Mouse (Mus musculus): ENCODE results near the gene Ankrd1. TPM values are rescaled to one million over a fixed set of nuclear protein-coding genes. Genes with fewer than 3 reads are reported as not detected.

The Ankrd1 gene
- polyA plus RNA-seq, 1 experiment from 2014 or later = not detected

- ATAC-seq (replicated peaks) = no peak
- Histone ChIP-seq H3K36me3 (peaks cover 84% of the 10 kb centered on the region), H3K27ac (replicated peaks) (no peak overlapping the region), H3K27me3 (no peaks in the 10 kb centered on the region), H3K4me2 (replicated peaks) (no peak overlapping the region), H3K9me3 (no peaks in the 10 kb centered on the region), H3K4me1 (no peaks in the 10 kb centered on the region), H3K9ac (replicated peaks) (no peak overlapping the region), H3K4me3 (no peak overlapping the region)
- 86% methylated on average over 7 of the region's 7 CpGs for WGBS
These were observed 21.0 kb downstream of the Ankrd1 start for GRCm38 (mm10) chr19:36098916-36099315.

- H3K27ac ChIP-seq (replicated peaks) = no peak overlapping the region
- no peak overlapping the region for H3K9ac ChIP-seq (replicated peaks)
- H3K9me3 ChIP-seq = no peaks in the 10 kb centered on the region
- H3K27me3 ChIP-seq = no peaks in the 10 kb centered on the region
- H3K4me3 ChIP-seq = no peak overlapping the region
- no peaks in the 10 kb centered on the region for H3K4me1 ChIP-seq
- 78% methylated on average over 1 of the region's 1 CpGs for WGBS
- no peak overlapping the region for H3K4me2 ChIP-seq (replicated peaks)
- ATAC-seq (replicated peaks) = peak; percentile 67
- H3K36me3 ChIP-seq = peaks cover 86% of the 10 kb centered on the region
These were observed 21.6 kb downstream of the Ankrd1 start for GRCm38 (mm10) chr19:36098265-36098664.

DNA sequence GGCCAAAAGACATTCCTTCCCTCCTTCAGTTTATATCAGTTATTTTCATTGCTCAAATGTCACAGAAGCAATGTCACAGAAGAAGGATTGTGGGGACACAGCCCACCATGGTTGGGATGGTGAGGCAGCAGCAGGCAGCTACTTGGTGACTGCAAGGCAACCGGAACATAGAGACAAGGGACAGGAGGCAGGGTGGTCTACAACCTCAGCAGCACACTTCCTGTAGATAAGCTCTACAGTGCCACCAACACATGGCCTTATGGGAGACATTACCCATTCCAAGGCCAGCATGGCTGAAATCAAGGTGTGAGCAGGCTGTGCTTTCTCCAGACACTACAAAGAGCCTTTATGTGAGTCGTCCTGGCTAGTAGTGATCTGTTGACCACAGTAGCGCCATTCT is 22.7 kb downstream of the Ankrd1 start:
- Histone ChIP-seq H3K27ac (replicated peaks) (no peak overlapping the region), H3K27me3 (no peaks in the 10 kb centered on the region), H3K9me3 (no peaks in the 10 kb centered on the region), H3K36me3 (peaks cover 85% of the 10 kb centered on the region), H3K4me2 (replicated peaks) (no peak overlapping the region), H3K4me3 (no peak overlapping the region), H3K9ac (replicated peaks) (no peak overlapping the region), H3K4me1 (no peaks in the 10 kb centered on the region)
- no peak for ATAC-seq (replicated peaks)
- 92% methylated on average over 3 of the region's 3 CpGs for WGBS

GRCm38 (mm10) chr19:36090781-36091180 is 29.1 kb downstream of the Ankrd1 start:
- H3K27me3 ChIP-seq = no peaks in the 10 kb centered on the region
- H3K36me3 ChIP-seq = peaks cover 71% of the 10 kb centered on the region
- 47% methylated on average over 5 of the region's 5 CpGs for WGBS
- no peak overlapping the region for H3K9ac ChIP-seq (replicated peaks)
- H3K4me3 ChIP-seq = no peak overlapping the region
- no peaks in the 10 kb centered on the region for H3K9me3 ChIP-seq
- H3K4me1 ChIP-seq = no peaks in the 10 kb centered on the region
- no peak overlapping the region for H3K27ac ChIP-seq (replicated peaks)
- H3K4me2 ChIP-seq (replicated peaks) = no peak overlapping the region
- no peak for ATAC-seq (replicated peaks)

DNA sequence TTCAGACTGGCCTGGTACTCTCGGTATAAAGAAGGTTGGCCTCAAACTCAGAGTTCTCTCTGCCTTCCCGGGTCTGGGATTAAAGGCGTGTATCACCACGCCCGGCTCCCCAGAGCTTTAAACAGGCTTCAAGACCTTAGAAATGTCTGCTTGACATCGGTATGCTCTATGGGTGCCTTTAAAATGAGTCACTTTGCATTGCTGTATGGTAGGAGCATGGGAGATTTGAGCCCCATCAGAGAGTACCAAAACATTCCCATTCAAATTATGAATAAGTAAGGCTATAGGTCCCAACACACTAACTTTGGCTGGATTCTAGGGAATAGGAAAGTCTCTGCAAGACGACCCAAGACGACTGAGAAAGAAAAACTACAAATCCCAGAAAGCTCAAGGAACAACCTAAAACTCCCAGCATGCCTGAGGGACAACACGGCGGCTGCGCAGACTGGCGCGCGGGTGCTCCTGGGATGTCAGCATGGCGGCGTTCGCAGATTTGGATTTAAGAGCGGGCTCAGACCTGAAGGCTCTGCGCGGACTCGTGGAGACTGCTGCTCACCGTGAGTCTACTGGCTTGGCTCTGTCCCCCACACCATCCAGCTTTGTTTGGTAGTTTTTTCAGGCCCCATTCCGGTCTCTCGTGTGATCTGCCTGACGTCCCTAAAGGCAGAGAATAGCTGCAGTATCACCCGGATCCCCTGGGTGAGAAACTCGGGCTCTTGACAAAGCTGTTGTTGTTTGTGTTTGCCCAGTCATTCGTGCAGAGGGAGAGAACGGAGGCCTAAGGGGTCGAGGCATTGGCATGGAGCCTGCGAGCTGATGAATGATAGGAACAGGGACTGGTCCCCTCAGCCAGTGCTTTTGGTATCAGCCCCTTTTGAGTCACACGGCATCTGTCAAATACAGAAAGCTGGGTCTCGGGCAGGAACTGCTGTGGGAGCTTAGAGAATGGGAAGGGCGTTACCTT is 36.4 kb downstream of the Ankrd1 start, which contains the start of gene Rpp30:
TSS of gene Rpp30 (plus strand) at position 455 of the 964 bp plus-strand sequence.
- Histone ChIP-seq H3K4me1 (peaks cover 13% of the 10 kb centered on the region), H3K4me3 (peak within 1 kb of the TSS; percentile 73), H3K27me3 (no peaks in the 10 kb centered on the region), H3K9me3 (no peaks in the 10 kb centered on the region), H3K9ac (replicated peaks) (peak within 1 kb of the TSS; percentile 59), H3K36me3 (peaks cover 10% of the 10 kb centered on the region), H3K4me2 (replicated peaks) (peak within 1 kb of the TSS; percentile 86), H3K27ac (replicated peaks) (peak within 1 kb of the TSS; percentile 66)
- 1% methylated on average over 34 of the region's 34 CpGs for WGBS
- ATAC-seq (replicated peaks) = peak; percentile 97

DNA sequence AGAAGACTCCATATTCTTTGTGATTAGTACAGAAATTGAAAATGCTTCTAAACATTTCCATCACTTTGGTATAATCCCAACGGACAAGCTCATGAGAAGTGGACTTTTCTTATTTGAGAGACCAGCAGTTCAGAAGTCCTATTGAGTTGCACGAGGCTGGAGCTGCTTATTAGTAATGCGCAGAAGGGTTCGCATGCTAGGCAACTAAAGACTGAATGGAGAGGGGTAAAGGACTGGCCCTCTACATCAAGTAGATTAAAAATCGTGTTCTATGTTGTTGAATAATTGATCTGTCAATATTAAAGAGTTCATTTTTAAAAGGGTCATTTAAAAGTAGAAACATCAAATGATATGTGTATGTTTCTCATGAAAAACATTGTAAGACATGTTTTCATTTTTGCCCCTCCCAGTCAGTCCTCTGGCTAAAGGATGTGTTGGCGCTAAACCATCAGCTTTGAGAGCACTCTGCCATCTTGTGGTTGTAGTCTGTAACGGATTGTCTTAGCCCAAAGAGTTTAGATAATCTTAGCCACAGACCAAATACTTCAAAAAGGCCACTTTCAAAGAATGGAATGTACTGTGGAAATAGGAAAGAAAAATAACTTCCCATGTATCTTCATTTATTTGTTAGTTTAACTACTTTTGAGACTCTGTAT is 37.2 kb downstream of the Ankrd1 start:
- Histone ChIP-seq H3K36me3 (0 out of 2 replicates have a peak, but pooled peaks cover 3% of the 10 kb centered on the region), H3K4me1 (peaks cover 13% of the 10 kb centered on the region), H3K4me2 (replicated peaks) (peak overlapping the region; percentile 78), H3K9ac (replicated peaks) (no peak overlapping the region), H3K27ac (replicated peaks) (peak overlapping the region; percentile 31; the same call in 1 of the 2 replicates), H3K4me3 (peak overlapping the region; percentile 73), H3K9me3 (no peaks in the 10 kb centered on the region), H3K27me3 (no peaks in the 10 kb centered on the region)
- peak; percentile 78 for ATAC-seq (replicated peaks)
- 38% methylated on average over 7 of the region's 7 CpGs for WGBS

DNA sequence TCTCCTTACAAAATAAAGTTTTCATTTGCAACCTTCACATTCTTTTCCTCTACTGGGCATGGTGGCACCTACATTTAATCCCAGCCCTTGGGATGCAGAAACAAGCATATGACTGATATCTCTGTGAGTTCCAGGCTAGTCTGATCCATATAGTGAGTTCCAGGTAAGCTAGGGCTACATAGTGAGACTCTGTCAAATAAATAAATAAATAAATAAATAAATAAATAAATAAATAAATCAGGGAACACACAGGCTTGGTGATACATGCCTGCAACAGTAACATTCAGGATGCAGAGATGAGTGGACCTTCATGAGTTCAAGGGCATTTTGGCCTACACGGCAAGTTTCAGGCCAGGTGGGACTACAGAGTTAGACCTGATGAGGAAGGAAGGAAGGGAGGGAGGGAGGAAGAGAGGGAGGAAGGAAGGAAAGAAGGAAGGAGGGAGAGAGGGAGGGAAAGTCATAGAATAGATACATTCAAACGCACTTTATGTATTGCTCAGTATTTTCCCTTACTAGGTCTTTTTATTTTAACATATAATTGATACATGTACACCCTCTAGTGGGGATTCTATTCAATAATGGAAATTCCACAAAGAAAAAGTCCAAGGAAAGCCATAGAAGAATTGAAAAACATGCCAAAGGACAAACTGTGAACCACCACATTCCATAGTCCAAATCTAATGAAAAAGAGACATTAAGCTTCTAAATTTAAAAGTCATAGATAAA is 56.9 kb downstream of the Ankrd1 start:
- no peak overlapping the region for H3K9ac ChIP-seq (replicated peaks)

More for the DNA sequence above, 56.9 kb downstream of the Ankrd1 start:
- no peaks in the 10 kb centered on the region for H3K9me3 ChIP-seq
- no peaks in the 10 kb centered on the region for H3K36me3 ChIP-seq
- no peaks in the 10 kb centered on the region for H3K4me1 ChIP-seq
- WGBS = 67% methylated on average over 2 of the region's 2 CpGs
- H3K27me3 ChIP-seq = 0 out of 2 replicates have a peak, but pooled peaks cover 6% of the 10 kb centered on the region
- peak; percentile 58 for ATAC-seq (replicated peaks)
- H3K27ac ChIP-seq (replicated peaks) = no peak overlapping the region
- no peak overlapping the region for H3K4me3 ChIP-seq
- H3K4me2 ChIP-seq (replicated peaks) = no peak overlapping the region

Other genes with a start within 250 kb of the Ankrd1 start
- gene Htr7, start 62.6 kb downstream of the Ankrd1 start, polyA plus RNA-seq (2015; fragmentation: Nextera tagmentation; extraction: Ambion mirVana) = 3.0 and 3.6 TPM in 2 replicates
- 84.1 and 90.4 TPM in 2 replicates for gene Rpp30, start 36.4 kb downstream of the Ankrd1 start, polyA plus RNA-seq (2015; fragmentation: Nextera tagmentation; extraction: Ambion mirVana)
- gene Pcgf5, start 228.2 kb upstream of the Ankrd1 start, polyA plus RNA-seq (2015; fragmentation: Nextera tagmentation; extraction: Ambion mirVana) = 14.2 and 16.1 TPM in 2 replicates